Mouse (Mus musculus): ENCODE measurements around the gene Urm1.

- TF ChIP-seq CTCF (IDR thresholded peaks at IDR 0.05; ENCODE audit: control insufficient read depth, insufficient read depth, low read length): no peak
- peak; percentile 72; the same call in 1 of the 2 replicates for TF ChIP-seq POLR2A (IDR thresholded peaks at IDR 0.05; ENCODE audit: borderline replicate concordance, control insufficient read depth, low read depth, low read length)
These were observed 69.4 kb downstream of the Urm1 start, which contains the start of gene Odf2 for GRCm38 (mm10) chr2:29889066-29889944.
